Comparison of ENCODE assay signal across 17 mouse cellular contexts in genomic region chr17:56374851-56375250, GRCm38 (mm10). TPM values are rescaled to one million over a fixed set of nuclear protein-coding genes. Genes with fewer than 3 reads are reported as not detected.
DNase-seq lines count a peak whose midpoint lies in the region; ATAC-seq and TF ChIP-seq lines count a peak whose summit lies in the region.
"Had no signal": no experiment of that assay in that cellular context is flagged by ENCODE, and none has a peak within 500 bp of the region (broad histone marks: within the 10 kb centered on the region; RNA-seq: fewer than 3 reads in every experiment).

No protein-coding gene starts in this region.

- WGBS in forebrain, embryonic 15.5 days: 67% methylated on average over 1 of the region's 1 CpGs
- 86% methylated on average over 1 of the region's 1 CpGs for WGBS in forebrain, embryonic 11.5 days
- 77% methylated on average over 1 of the region's 1 CpGs for WGBS in heart, embryonic 11.5 days (ENCODE audit: insufficient replicate concordance)
- 95% methylated on average over 1 of the region's 1 CpGs for WGBS in thymus, adult 2 months

- peaks cover 38% of the 10 kb centered on the region for H3K4me1 ChIP-seq in forebrain, embryonic 15.5 days
- H3K4me1 ChIP-seq in forebrain, embryonic 11.5 days (replicated peaks; ENCODE audit: control insufficient read depth, insufficient read depth, low read length): no peaks in the 10 kb centered on the region
- H3K4me1 ChIP-seq in heart, embryonic 11.5 days (ENCODE audit: control insufficient read depth, insufficient read depth, low read length): peaks cover 12% of the 10 kb centered on the region; the same call in 1 of the 2 replicates
- no peaks in the 10 kb centered on the region for H3K4me1 ChIP-seq in thymus, adult 2 months (replicated peaks; ENCODE audit: control insufficient read depth, insufficient read depth, low read length)
- H3K4me1 ChIP-seq: lung, embryonic 15.5 days had no signal

- no peak for ATAC-seq in forebrain, embryonic 15.5 days (replicated peaks)
- ATAC-seq in forebrain, embryonic 11.5 days (replicated peaks; ENCODE audit: low FRiP score): no peak
- no peak for ATAC-seq in heart, embryonic 11.5 days (replicated peaks; ENCODE audit: insufficient number of reproducible peaks, low FRiP score, low TSS enrichment)
- ATAC-seq: intestine, postnatal 0 days had no signal

- TF ChIP-seq CTCF in thymus, adult 2 months (IDR thresholded peaks at IDR 0.05; ENCODE audit: borderline replicate concordance, control insufficient read depth, extremely low read depth, insufficient read depth, low read length, poor library complexity): no peak

- H3K9ac ChIP-seq in forebrain, embryonic 15.5 days (replicated peaks): no peak overlapping the region
- no peak overlapping the region for H3K9ac ChIP-seq in forebrain, embryonic 11.5 days (ENCODE audit: low read length)
- H3K9ac ChIP-seq in heart, embryonic 11.5 days (ENCODE audit: low read depth, low read length): no peak overlapping the region
- H3K9ac ChIP-seq: hindbrain, embryonic 12.5 days; kidney, embryonic 15.5 days; liver, embryonic 13.5 days; lung, embryonic 15.5 days had no signal

- TF ChIP-seq POLR2A in thymus, adult 2 months (IDR thresholded peaks at IDR 0.05; ENCODE audit: control insufficient read depth, extremely low read depth, insufficient read depth, low read length, poor library complexity): no peak

- H3K4me2 ChIP-seq in forebrain, embryonic 15.5 days (replicated peaks): no peak overlapping the region
- no peak overlapping the region for H3K4me2 ChIP-seq in forebrain, embryonic 11.5 days (ENCODE audit: low read depth, low read length, severe bottlenecking)
- H3K4me2 ChIP-seq in heart, embryonic 11.5 days: no peak overlapping the region
- H3K4me2 ChIP-seq: hindbrain, embryonic 12.5 days; kidney, embryonic 15.5 days; liver, embryonic 13.5 days; lung, embryonic 15.5 days had no signal

- H3K27me3 ChIP-seq in forebrain, embryonic 15.5 days: no peaks in the 10 kb centered on the region
- H3K27me3 ChIP-seq in forebrain, embryonic 11.5 days (ENCODE audit: control insufficient read depth, insufficient read depth, low read length): no peaks in the 10 kb centered on the region
- no peaks in the 10 kb centered on the region for H3K27me3 ChIP-seq in heart, embryonic 11.5 days (ENCODE audit: control insufficient read depth, insufficient read depth, low read length)
- H3K27me3 ChIP-seq in thymus, adult 2 months (ENCODE audit: control insufficient read depth, insufficient read depth, low read length): no peaks in the 10 kb centered on the region
- H3K27me3 ChIP-seq: hindbrain, embryonic 12.5 days; kidney, embryonic 15.5 days; liver, embryonic 13.5 days; lung, embryonic 15.5 days had no signal

- H3K9me3 ChIP-seq in forebrain, embryonic 15.5 days: no peaks in the 10 kb centered on the region
- no peaks in the 10 kb centered on the region for H3K9me3 ChIP-seq in forebrain, embryonic 11.5 days (ENCODE audit: control insufficient read depth, low read length)
- no peaks in the 10 kb centered on the region for H3K9me3 ChIP-seq in heart, embryonic 11.5 days (replicated peaks; ENCODE audit: control insufficient read depth, low read length)
- H3K9me3 ChIP-seq: hindbrain, embryonic 12.5 days; kidney, embryonic 15.5 days; liver, embryonic 13.5 days; lung, embryonic 15.5 days had no signal

- no peak overlapping the region for H3K4me3 ChIP-seq in forebrain, embryonic 15.5 days
- H3K4me3 ChIP-seq in forebrain, embryonic 11.5 days (ENCODE audit: low read depth, low read length): no peak overlapping the region
- no peak overlapping the region for H3K4me3 ChIP-seq in heart, embryonic 11.5 days (ENCODE audit: low read depth, low read length)
- no peak overlapping the region for H3K4me3 ChIP-seq in thymus, adult 2 months (ENCODE audit: control insufficient read depth, insufficient read depth, low read length)
- H3K4me3 ChIP-seq: hindbrain, embryonic 12.5 days; kidney, embryonic 15.5 days; liver, embryonic 13.5 days; lung, embryonic 15.5 days had no signal

- peak overlapping the region; percentile 55; the same call in 1 of the 2 replicates for H3K27ac ChIP-seq in forebrain, embryonic 15.5 days (replicated peaks)
- no peak overlapping the region for H3K27ac ChIP-seq in forebrain, embryonic 11.5 days (ENCODE audit: low read depth, low read length)
- no peak overlapping the region for H3K27ac ChIP-seq in heart, embryonic 11.5 days (ENCODE audit: low read depth, low read length)
- H3K27ac ChIP-seq in thymus, adult 2 months (ENCODE audit: control insufficient read depth, insufficient read depth, low read length): no peak overlapping the region
- H3K27ac ChIP-seq: kidney, embryonic 15.5 days; liver, embryonic 13.5 days; lung, embryonic 15.5 days had no signal

- peaks cover 45% of the 10 kb centered on the region for H3K36me3 ChIP-seq in forebrain, embryonic 15.5 days
- no peaks in the 10 kb centered on the region; the same call in 1 of the 2 replicates for H3K36me3 ChIP-seq in forebrain, embryonic 11.5 days (ENCODE audit: control insufficient read depth, insufficient read depth, low read length)
- peaks cover 20% of the 10 kb centered on the region for H3K36me3 ChIP-seq in heart, embryonic 11.5 days (ENCODE audit: control insufficient read depth, insufficient read depth, low read length)
- H3K36me3 ChIP-seq in thymus, adult 2 months (ENCODE audit: control insufficient read depth, insufficient read depth, low read length): peaks cover 4% of the 10 kb centered on the region; the same call in 1 of the 2 replicates

- no peak for DNase-seq in forebrain, embryonic 11.5 days (ENCODE audit: low spot score)
- DNase-seq in heart, adult 9 months (ENCODE audit: low spot score in 2 of 2): peak; percentile 6 to 21
- DNase-seq in layer of hippocampus, adult 9-11 months: peak; percentile 59
- DNase-seq in layer of hippocampus, postnatal 25 days (ENCODE audit: extremely low spot score in 1 of 2, low spot score in 1 of 2): no peak
- DNase-seq in lung, postnatal 10 days: peak; percentile 69
- no peak for DNase-seq in thymus, adult 2 months
- DNase-seq: adrenal gland, postnatal 14 days; cerebellum, adult 11 months; kidney, postnatal 4 days; liver, embryonic 13.5 days; retina, postnatal 1 day had no signal

RNA-seq across cellular contexts. Expression of gene Kdm4b, which starts 49.0 kb away (rescaled TPM):
- 81.2 and 81.5 TPM in 2 replicates for polyA plus RNA-seq in forebrain, embryonic 15.5 days (2015; fragmentation: Nextera tagmentation; extraction: Ambion mirVana)
- polyA plus RNA-seq in forebrain, embryonic 11.5 days (2014; fragmentation: Nextera tagmentation; extraction: Ambion mirVana): 52.1 TPM in 2 replicates
- 19.6 and 22.8 TPM in 2 replicates for polyA plus RNA-seq in heart, embryonic 11.5 days (2014; fragmentation: Nextera tagmentation; extraction: Ambion mirVana)
- total RNA-seq in layer of hippocampus, postnatal 25 days (2021): 10 to 100 TPM; 92.0 to 93.4 TPM
- polyA plus RNA-seq in thymus, adult 2 months (2012; rRNA removed): 94.1 and 117 TPM in 2 replicates

Comparison
In these comparisons a context has a peak if more than half of its experiments do, and no peak if none do; other contexts are left out.
1. DNase-seq: peak in heart, adult 9 months (2 of 2), layer of hippocampus, adult 9-11 months (single experiment) and lung, postnatal 10 days (single experiment); none in forebrain, embryonic 11.5 days (single experiment), layer of hippocampus, postnatal 25 days (0 of 2) and thymus, adult 2 months (single experiment).